Mouse (Mus musculus) lung, embryonic 14.5 days (tissue): Measurements from ENCODE around the gene Cplx1. TPM values are rescaled to one million over a fixed set of nuclear protein-coding genes. Genes with fewer than 3 reads are reported as not detected.

Experiments used
- ATAC-seq: fragments of 200-750 bp; cut with Nextera tagmentation; 2 replicates; pipeline ENCODE4 v1.8.0; 2017; ENCODE audit warnings: mild to moderate bottlenecking, moderate TSS enrichment, moderate library complexity; ENCODE audit not compliant: insufficient read depth
- DNase-seq: peaks from one replicate; pipeline ENCODE4 v3.0.0-alpha.2; 2015
- H3K27ac ChIP-seq: fragments of 300-500 bp; sonication (generic); 2 replicates; pipeline ENCODE4 v1.5.1; 2014; ENCODE audit warnings: low read depth, mild to moderate bottlenecking, moderate library complexity
- H3K27me3 ChIP-seq: fragments of 300-500 bp; sonication (generic); 2 replicates; pipeline ENCODE4 v1.6.1; 2014; ENCODE audit warnings: low read length, control low read depth; ENCODE audit not compliant: insufficient read depth
- H3K36me3 ChIP-seq: fragments of 300-500 bp; sonication (generic); 2 replicates; pipeline ENCODE4 v1.6.1; 2014; ENCODE audit warnings: control low read depth; ENCODE audit not compliant: insufficient read depth
- H3K4me1 ChIP-seq: fragments of 300-500 bp; sonication (generic); 2 replicates; pipeline ENCODE4 v1.6.1; 2014; ENCODE audit warnings: antibody characterized with exemption, control low read depth; ENCODE audit not compliant: insufficient read depth
- H3K4me2 ChIP-seq: fragments of 300-500 bp; sonication (generic); 2 replicates; pipeline ENCODE4 v1.6.1; 2014; ENCODE audit warnings: mild to moderate bottlenecking
- H3K4me3 ChIP-seq: fragments of 300-500 bp; sonication (generic); 2 replicates; pipeline ENCODE4 v1.5.1; 2014; ENCODE audit warnings: low read depth, low read length
- H3K9ac ChIP-seq: fragments of 300-500 bp; sonication (generic); 2 replicates; pipeline ENCODE4 v1.6.1; 2014
- H3K9me3 ChIP-seq: fragments of 300-500 bp; sonication (generic); 2 replicates; pipeline ENCODE4 v1.6.1; 2016; ENCODE audit warnings: low read depth, low read length, control low read depth
- CTCF ChIP-seq: IDR thresholded peaks from 2 replicates; pipeline ENCODE4 v1.5.1; 2016; ENCODE audit warnings: antibody characterized with exemption, low read depth
- WGBS: fragments of 180-500 bp; shearing (Covaris S2); extraction: QIAGEN DNeasy Blood & Tissue Kit; methylation state at CpG from one replicate; pipeline ENCODE4 v1.1.7; 2014; 5-methylcytosine and 5-hydroxymethylcytosine counted together
- polyA plus RNA-seq: library from polyadenylated mRNA; unstranded; fragments of >200 nt; fragmentation: Nextera tagmentation; extraction: Ambion mirVana; gene quantifications from 2 replicates; pipeline ENCODE4 v1.2.1, GENCODE M21; 2014

Cplx1 gene
- polyA plus RNA-seq, 1 experiment from 2014 or later, result 0.24 TPM

GRCm38 (mm10) chr5:108543516-108544291 is 6.1 kb downstream of the Cplx1 start:
- DNase-seq (no peak), ATAC-seq (no peak)
- Histone ChIP-seq H3K4me2 (no peak overlapping the region), H3K36me3 (no peaks in the 10 kb centered on the region), H3K9me3 (no peaks in the 10 kb centered on the region), H3K4me1 (no peaks in the 10 kb centered on the region), H3K27me3 (0 out of 2 replicates have a peak, but pooled peaks cover 3% of the 10 kb centered on the region), H3K9ac (no peak overlapping the region), H3K27ac (no peak overlapping the region), H3K4me3 (no peak overlapping the region)
- 61% methylated on average over 7 of the region's 7 CpGs for WGBS
- no peak for TF ChIP-seq CTCF

- Histone ChIP-seq H3K4me3 (no peak overlapping the region), H3K4me2 (no peak overlapping the region), H3K9me3 (peaks cover 4% of the 10 kb centered on the region; the same call in 1 of the 2 replicates), H3K27me3 (no peaks in the 10 kb centered on the region), H3K27ac (no peak overlapping the region), H3K9ac (no peak overlapping the region), H3K36me3 (no peaks in the 10 kb centered on the region), H3K4me1 (no peaks in the 10 kb centered on the region)
- DNase-seq (no peak), ATAC-seq (no peak)
- WGBS, result 82% methylated on average over 2 of the region's 2 CpGs
- TF ChIP-seq CTCF, result no peak
Measured at GRCm38 (mm10) chr5:108534188-108534587, 15.6 kb downstream of the Cplx1 start.

- 85% methylated on average over 3 of the region's 3 CpGs for WGBS
Measured at GRCm38 (mm10) chr5:108522597-108522996, 27.2 kb downstream of the Cplx1 start.

GRCm38 (mm10) chr5:108521896-108522295 is 27.9 kb downstream of the Cplx1 start:
- DNase-seq, result no peak
- TF ChIP-seq CTCF, result no peak
- Histone ChIP-seq H3K27ac (no peak overlapping the region), H3K4me1 (no peaks in the 10 kb centered on the region), H3K4me2 (no peak overlapping the region), H3K4me3 (no peak overlapping the region), H3K27me3 (no peaks in the 10 kb centered on the region), H3K36me3 (no peaks in the 10 kb centered on the region), H3K9ac (no peak overlapping the region), H3K9me3 (no peaks in the 10 kb centered on the region)
- no peak for ATAC-seq
- 75% methylated on average over 3 of the region's 3 CpGs for WGBS

More at GRCm38 (mm10) chr5:108522597-108522996, 27.2 kb downstream of the Cplx1 start:
- H3K27me3 ChIP-seq, result no peaks in the 10 kb centered on the region
- no peaks in the 10 kb centered on the region for H3K36me3 ChIP-seq
- no peak overlapping the region for H3K9ac ChIP-seq
- no peak overlapping the region for H3K4me3 ChIP-seq
- no peak overlapping the region for H3K4me2 ChIP-seq
- no peak for ATAC-seq
- no peaks in the 10 kb centered on the region for H3K4me1 ChIP-seq
- H3K27ac ChIP-seq, result no peak overlapping the region
- no peak for DNase-seq
- no peak for TF ChIP-seq CTCF
- H3K9me3 ChIP-seq, result no peaks in the 10 kb centered on the region

GRCm38 (mm10) chr5:108521016-108521415 is 28.8 kb downstream of the Cplx1 start:
- 63% methylated on average over 2 of the region's 2 CpGs for WGBS
- no peaks in the 10 kb centered on the region for H3K9me3 ChIP-seq
- ATAC-seq, result no peak

GRCm38 (mm10) chr5:108520153-108520552 is 29.7 kb downstream of the Cplx1 start:
- no peak for ATAC-seq

More at GRCm38 (mm10) chr5:108521016-108521415, 28.8 kb downstream of the Cplx1 start:
- Histone ChIP-seq H3K4me1 (no peaks in the 10 kb centered on the region), H3K9ac (no peak overlapping the region), H3K27ac (no peak overlapping the region), H3K4me2 (no peak overlapping the region), H3K27me3 (no peaks in the 10 kb centered on the region), H3K4me3 (no peak overlapping the region), H3K36me3 (no peaks in the 10 kb centered on the region)
- TF ChIP-seq CTCF, result no peak
- no peak for DNase-seq

GRCm38 (mm10) chr5:108518951-108519350 is 30.9 kb downstream of the Cplx1 start:
- DNase-seq (no peak), ATAC-seq (no peak)
- Histone ChIP-seq H3K27ac (no peak overlapping the region), H3K4me1 (no peaks in the 10 kb centered on the region), H3K9ac (no peak overlapping the region), H3K4me2 (no peak overlapping the region), H3K27me3 (no peaks in the 10 kb centered on the region), H3K9me3 (no peaks in the 10 kb centered on the region), H3K36me3 (no peaks in the 10 kb centered on the region), H3K4me3 (no peak overlapping the region)
- TF ChIP-seq CTCF, result no peak
- WGBS, result 65% methylated on average over 5 of the region's 5 CpGs

More at GRCm38 (mm10) chr5:108520153-108520552, 29.7 kb downstream of the Cplx1 start:
- Histone ChIP-seq H3K9ac (no peak overlapping the region), H3K4me2 (no peak overlapping the region), H3K4me1 (no peaks in the 10 kb centered on the region), H3K27me3 (no peaks in the 10 kb centered on the region), H3K36me3 (no peaks in the 10 kb centered on the region), H3K4me3 (no peak overlapping the region), H3K27ac (no peak overlapping the region), H3K9me3 (no peaks in the 10 kb centered on the region)
- no peak for DNase-seq
- 80% methylated on average over 7 of the region's 7 CpGs for WGBS
- no peak for TF ChIP-seq CTCF
